Mouse (Mus musculus) c-Kit-positive CD71-positive TER-119-positive erythroid progenitor cells, embryonic 14.5 days (primary cell): Measurements from ENCODE around the gene Cacnb1.

Experiments
- DNase-seq: peaks from one replicate; pipeline ENCODE4 v3.0.0-alpha.2; 2013; ENCODE audit warnings: low spot score

Gene Cacnb1

GRCm38 (mm10) chr11:98011716-98012115, 11.1 kb downstream of the Cacnb1 start:
- DNase-seq = no peak

- DNase-seq = no peak
These were observed 14.7 kb downstream of the Cacnb1 start for GRCm38 (mm10) chr11:98008087-98008486.

- DNase-seq = no peak
These were observed 17.1 kb downstream of the Cacnb1 start for GRCm38 (mm10) chr11:98005686-98006085.

- DNase-seq = no peak
These were observed 17.8 kb downstream of the Cacnb1 start for GRCm38 (mm10) chr11:98005076-98005475.

GRCm38 (mm10) chr11:98004161-98004560, 18.7 kb downstream of the Cacnb1 start:
- DNase-seq = no peak

- DNase-seq = no peak
These were observed 19.6 kb downstream of the Cacnb1 start for GRCm38 (mm10) chr11:98003171-98003671.

- DNase-seq = peak; percentile 70
These were observed 20.2 kb downstream of the Cacnb1 start for GRCm38 (mm10) chr11:98002627-98003026.

GRCm38 (mm10) chr11:98001986-98002385, 20.8 kb downstream of the Cacnb1 start:
- no peak for DNase-seq

GRCm38 (mm10) chr11:98001351-98001824, 21.4 kb downstream of the Cacnb1 start:
- no peak for DNase-seq

- no peak for DNase-seq
These were observed 22.3 kb downstream of the Cacnb1 start for GRCm38 (mm10) chr11:98000378-98001140.

GRCm38 (mm10) chr11:97999748-98000147, 23.1 kb downstream of the Cacnb1 start:
- no peak for DNase-seq

- DNase-seq = no peak
These were observed 23.8 kb downstream of the Cacnb1 start for GRCm38 (mm10) chr11:97998898-97999608.

GRCm38 (mm10) chr11:97998074-97998793, 24.6 kb downstream of the Cacnb1 start:
- DNase-seq = no peak

- DNase-seq = no peak
These were observed 25.4 kb downstream of the Cacnb1 start for GRCm38 (mm10) chr11:97997387-97997960.

- DNase-seq = no peak
These were observed 26.1 kb downstream of the Cacnb1 start for GRCm38 (mm10) chr11:97996691-97997090.

- no peak for DNase-seq
These were observed 27.1 kb downstream of the Cacnb1 start, which contains the start of gene Arl5c for GRCm38 (mm10) chr11:97995564-97996288. TSS of gene Arl5c (minus strand) at chr11:97996181.

- DNase-seq = peak; percentile 76
These were observed 28.2 kb downstream of the Cacnb1 start for GRCm38 (mm10) chr11:97994539-97995100.

- peak; percentile 86 for DNase-seq
These were observed 34.2 kb downstream of the Cacnb1 start for GRCm38 (mm10) chr11:97988530-97989096.

- DNase-seq = peak; percentile 90
These were observed 35.0 kb downstream of the Cacnb1 start for GRCm38 (mm10) chr11:97987551-97988526.
